Mouse (Mus musculus) neural tube, embryonic 11.5 days (tissue): Measurements from ENCODE around the gene Vmn2r58. TPM values are rescaled to one million over a fixed set of nuclear protein-coding genes. Genes with fewer than 3 reads are reported as not detected.
"Not testable (repeated sequence)": the region's sequence is repeated elsewhere in the genome, so short reads cannot be mapped to it uniquely, and the experiment has no call there.

Experiments used
- ATAC-seq: fragments of 200-750 bp; cut with Nextera tagmentation; 2 replicates; pipeline ENCODE4 v1.8.0; 2017; ENCODE audit warnings: moderate number of reproducible peaks, mild to moderate bottlenecking, moderate TSS enrichment, moderate library complexity; ENCODE audit not compliant: insufficient read depth, low FRiP score, low TSS enrichment
- DNase-seq: peaks from one replicate; pipeline ENCODE4 v3.0.0-alpha.2; 2015; ENCODE audit warnings: low spot score
- H3K27ac ChIP-seq: fragments of 300-500 bp; sonication (generic); 2 replicates; pipeline ENCODE4 v1.5.1; 2014; ENCODE audit warnings: low read depth, mild to moderate bottlenecking, low read length
- H3K27me3 ChIP-seq: fragments of 300-500 bp; sonication (generic); 2 replicates; pipeline ENCODE4 v1.6.1; 2014; ENCODE audit warnings: mild to moderate bottlenecking, low read length, mixed read lengths; ENCODE audit not compliant: control insufficient read depth, insufficient read depth
- H3K36me3 ChIP-seq: fragments of 300-500 bp; sonication (generic); 2 replicates; pipeline ENCODE4 v1.6.1; 2014; ENCODE audit warnings: mild to moderate bottlenecking, low read length, moderate library complexity, mixed read lengths; ENCODE audit not compliant: control insufficient read depth, insufficient read depth
- H3K4me1 ChIP-seq: fragments of 300-500 bp; sonication (generic); 2 replicates; pipeline ENCODE4 v1.6.1; 2014; ENCODE audit warnings: low read length, mixed read lengths; ENCODE audit not compliant: control insufficient read depth, insufficient read depth
- H3K4me2 ChIP-seq: fragments of 300-500 bp; sonication (generic); 2 replicates; pipeline ENCODE4 v1.6.1; 2014; ENCODE audit warnings: low read depth, mild to moderate bottlenecking, moderate library complexity
- H3K4me3 ChIP-seq: fragments of 300-500 bp; sonication (generic); 2 replicates; pipeline ENCODE4 v1.5.1; 2014; ENCODE audit warnings: low read depth, low read length
- H3K9ac ChIP-seq: fragments of 300-500 bp; sonication (generic); 2 replicates; pipeline ENCODE4 v1.6.1; 2014; ENCODE audit warnings: mild to moderate bottlenecking, low read length
- H3K9me3 ChIP-seq: fragments of 300-500 bp; sonication (generic); 2 replicates; pipeline ENCODE4 v1.6.1; 2016; ENCODE audit warnings: low read length; ENCODE audit not compliant: control insufficient read depth
- WGBS: fragments of 180-500 bp; shearing (Covaris S2); extraction: QIAGEN DNeasy Blood & Tissue Kit; methylation state at CpG from one replicate; pipeline ENCODE4 v1.1.7; 2014; 5-methylcytosine and 5-hydroxymethylcytosine counted together
- polyA plus RNA-seq: library from polyadenylated mRNA; unstranded; fragments of >200 nt; fragmentation: Nextera tagmentation; extraction: Ambion mirVana; gene quantifications from 2 replicates; pipeline ENCODE4 v1.2.1, GENCODE M21; 2014

Vmn2r58 gene
- not detected in 2 replicates for polyA plus RNA-seq

DNA sequence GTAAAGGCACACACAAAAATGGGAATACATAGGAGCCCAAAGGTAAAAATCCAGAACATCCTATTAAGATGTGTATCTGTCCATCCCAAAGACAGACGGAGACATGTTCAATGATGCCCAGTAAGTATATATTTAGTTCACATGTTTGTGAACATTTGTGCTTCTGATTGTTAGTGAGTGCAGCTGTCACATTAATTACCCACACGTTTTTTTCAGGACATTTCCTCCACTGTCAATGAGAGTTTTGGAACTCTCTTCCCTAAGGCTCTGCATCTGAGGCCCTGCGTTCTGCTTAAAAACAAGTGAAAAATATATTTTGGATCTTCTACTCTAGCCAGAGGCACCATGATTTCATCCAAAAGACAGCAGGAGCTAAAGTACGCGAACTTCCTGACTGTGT is at the start of gene Vmn2r58:
Vmn2r58 (minus strand) TSS at position 101 of the 400 bp plus-strand sequence.
- not testable (repeated sequence) for H3K4me1 ChIP-seq, H3K9ac ChIP-seq, H3K4me3 ChIP-seq, H3K9me3 ChIP-seq, DNase-seq, ATAC-seq, H3K36me3 ChIP-seq, H3K27me3 ChIP-seq, H3K27ac ChIP-seq, H3K4me2 ChIP-seq
- 78% methylated on average over 5 of the region's 5 CpGs for WGBS

Other genes starting within 250 kb of the Vmn2r58 start
- 17.0 and 19.7 TPM in 2 replicates for gene Zfp788, start 239.5 kb downstream of the Vmn2r58 start, polyA plus RNA-seq
- gene Vmn2r59, start 186.3 kb upstream of the Vmn2r58 start, polyA plus RNA-seq, result not detected in 2 replicates
- not detected in 2 replicates for gene Vmn2r60, start 235.1 kb upstream of the Vmn2r58 start, polyA plus RNA-seq